Mouse (Mus musculus) MEL (cell line): Measurements from ENCODE around the gene Ppard.

ENCODE experiments used
- CHD2 ChIP-seq: IDR thresholded peaks from 2 replicates; pipeline ENCODE4 v1.6.1; 2011; ENCODE audit warnings: low read length, improper control_type of control experiment
- CTCF ChIP-seq, 3 experiments: IDR thresholded peaks in 2 of 3; conservative IDR thresholded peaks in 1 of 3; 2 replicates each; pipeline ENCODE4 v1.5.1; 2011 to 2012; ENCODE audit warnings: low read length in 3 of 3, low read depth in 2 of 3, mild to moderate bottlenecking in 2 of 3, improper control_type of control experiment in 1 of 3, inconsistent platforms in 1 of 3, mixed read lengths in 1 of 3, moderate library complexity in 1 of 3; ENCODE audit not compliant: control insufficient read depth in 1 of 3, insufficient read depth in 1 of 3, poor library complexity in 1 of 3, severe bottlenecking in 1 of 3
- MAX ChIP-seq: IDR thresholded peaks from 2 replicates; pipeline ENCODE4 v1.6.1; 2011; ENCODE audit warnings: low read length, improper control_type of control experiment
- MAZ ChIP-seq: IDR thresholded peaks from 2 replicates; pipeline ENCODE4 v1.6.1; 2012; ENCODE audit warnings: low read depth, mild to moderate bottlenecking, inconsistent platforms, low read length, improper control_type of control experiment
- NRF1 ChIP-seq: IDR thresholded peaks from 2 replicates; pipeline ENCODE4 v1.6.1; 2014; ENCODE audit warnings: low read depth, mild to moderate bottlenecking, inconsistent platforms, low read length, improper control_type of control experiment, moderate library complexity; ENCODE audit not compliant: poor library complexity, insufficient read depth, severe bottlenecking
- POLR2A ChIP-seq, 2 experiments: IDR thresholded peaks; 2 replicates each; pipeline ENCODE4 v1.6.1; 2011 to 2012; ENCODE audit warnings: low read length in 2 of 2, mild to moderate bottlenecking in 2 of 2, control low read depth in 1 of 2, improper control_type of control experiment in 1 of 2, low read depth in 1 of 2, moderate library complexity in 1 of 2; ENCODE audit not compliant: control insufficient read depth in 1 of 2, insufficient read depth in 1 of 2, poor library complexity in 1 of 2
- POLR2AphosphoS2 ChIP-seq: IDR thresholded peaks from 2 replicates; pipeline ENCODE4 v1.6.1; 2011; ENCODE audit warnings: low read length, improper control_type of control experiment
- TCF12 ChIP-seq: IDR thresholded peaks from 2 replicates; pipeline ENCODE4 v1.6.1; 2014; ENCODE audit warnings: low read depth, mild to moderate bottlenecking, inconsistent platforms, low read length, improper control_type of control experiment, moderate library complexity

DNA sequence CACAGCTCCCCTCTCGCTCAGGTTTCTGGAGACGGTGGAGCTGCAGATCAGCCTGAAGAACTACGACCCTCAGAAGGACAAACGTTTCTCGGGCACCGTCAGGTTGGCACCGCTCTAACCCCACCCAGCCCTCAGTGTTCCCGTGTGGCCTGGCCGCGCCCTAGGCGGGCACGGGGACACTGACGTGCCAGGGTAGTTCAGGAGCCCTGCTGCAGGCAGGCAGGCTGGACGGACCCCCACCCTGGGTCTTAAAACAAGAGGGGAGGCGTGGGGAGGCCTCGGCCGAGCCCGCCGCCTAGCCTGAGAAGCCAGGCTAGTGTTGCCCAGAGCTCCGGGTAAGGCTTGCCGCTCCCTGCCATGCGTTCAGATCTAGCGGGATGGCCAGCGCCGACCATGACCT, 96.4 kb downstream of the Ppard start:
- TF ChIP-seq CHD2 (no peak), POLR2AphosphoS2 (no peak), TCF12 (no peak), CTCF (IDR thresholded peaks at IDR 0.05 in 2 of 3, conservative IDR thresholded peaks at IDR 0.05 in 1 of 3; ENCODE audit: control insufficient read depth in 1 of 3, insufficient read depth in 1 of 3, low read depth in 2 of 3, low read length in 3 of 3, poor library complexity in 1 of 3, severe bottlenecking in 1 of 3) (no peak), POLR2A (IDR thresholded peaks at IDR 0.05; ENCODE audit: control insufficient read depth in 1 of 2, insufficient read depth in 1 of 2, low read depth in 1 of 2, low read length in 2 of 2, poor library complexity in 1 of 2) (no peak), MAX (no peak), MAZ (no peak), NRF1 (no peak)
